Mouse (Mus musculus): ENCODE measurements at regions not wholly inside any gene's neighbourhood (a gene's known extent, or its start where the extent isn't known, plus 50 kb on each side); places are given as distances from the start of the nearest gene placed in this dataset.

DNA sequence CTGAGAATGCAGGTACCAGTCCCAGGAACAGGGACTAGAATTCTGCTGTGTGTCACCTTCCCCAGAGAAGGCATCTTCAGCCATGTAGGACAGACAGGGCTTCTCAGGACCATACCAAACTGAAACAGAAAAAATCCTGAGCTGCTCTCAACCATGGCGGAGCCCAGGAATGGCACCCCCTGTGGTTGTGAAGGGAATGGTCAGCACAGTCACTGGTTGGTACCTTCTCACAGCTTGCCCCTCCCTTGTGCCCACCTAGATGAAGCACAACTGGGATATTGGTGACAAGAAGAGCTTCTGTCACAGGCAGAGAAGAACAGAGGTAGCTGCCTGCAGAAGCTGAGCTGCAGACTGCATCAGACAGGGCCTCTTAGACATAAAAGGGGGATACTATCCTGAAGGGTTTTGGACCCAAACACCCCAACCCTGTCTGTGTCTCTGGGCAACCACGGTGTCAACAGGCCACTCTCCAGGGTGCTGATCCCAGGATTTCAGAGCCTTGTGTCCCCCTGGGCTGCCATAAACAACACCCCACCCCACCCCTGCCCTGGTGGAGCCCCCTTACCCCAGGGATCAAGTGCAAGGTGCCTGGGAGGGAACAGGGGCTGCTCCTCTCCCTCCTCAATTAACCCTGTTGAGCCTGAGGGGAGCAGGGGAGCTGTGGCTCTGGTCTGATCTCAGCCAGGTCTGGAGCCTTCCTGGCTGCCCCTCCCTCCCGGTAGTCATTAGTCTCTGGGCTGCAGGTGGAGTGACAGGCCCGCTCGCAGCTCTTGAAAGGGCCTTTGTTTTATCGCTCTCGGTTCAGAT is 275.7 kb downstream of the Rps24 start:
- Histone ChIP-seq H3K4me3 (ENCODE audit: insufficient read depth in 1 of 2, low read depth in 1 of 2, low read length in 2 of 2, poor library complexity in 1 of 2, severe bottlenecking in 1 of 2) (no peak overlapping the region), H3K4me1 (ENCODE audit: control insufficient read depth in 2 of 2, insufficient read depth in 2 of 2, low read length in 2 of 2, poor library complexity in 1 of 2) (no peaks in the 10 kb centered on the region; a peak in 1 of 4 replicates), H3K36me3 (ENCODE audit: control insufficient read depth, insufficient read depth, low read length, poor library complexity, severe bottlenecking) (no peaks in the 10 kb centered on the region), H3K27ac (ENCODE audit: insufficient read depth, low read depth, low read length, poor library complexity, severe bottlenecking) (no peak overlapping the region), H3K9ac (ENCODE audit: insufficient read depth, low read depth, low read length, poor library complexity, severe bottlenecking) (no peak overlapping the region), H3K9me3 (ENCODE audit: control insufficient read depth, insufficient read depth, low read depth, low read length) (no peaks in the 10 kb centered on the region)
- TF ChIP-seq HCFC1 (IDR thresholded peaks at IDR 0.05; ENCODE audit: borderline replicate concordance, insufficient read depth, low read length) (no peak), ZNF384 (IDR thresholded peaks at IDR 0.05; ENCODE audit: low read depth, low read length) (no peak), ZC3H11A (IDR thresholded peaks at IDR 0.05; ENCODE audit: borderline replicate concordance, low read depth, low read length) (no peak), MAFK (IDR thresholded peaks at IDR 0.05; ENCODE audit: insufficient read depth, low read depth, low read length) (no peak)
- in situ Hi-C loops (cut with MboI; ENCODE audit: low sequenced_read_pairs in 2 of 2, unreplicated experiment in 2 of 2) = no loop called here
- no peak for DNase-seq (ENCODE audit: low read depth, low spot score)

DNA sequence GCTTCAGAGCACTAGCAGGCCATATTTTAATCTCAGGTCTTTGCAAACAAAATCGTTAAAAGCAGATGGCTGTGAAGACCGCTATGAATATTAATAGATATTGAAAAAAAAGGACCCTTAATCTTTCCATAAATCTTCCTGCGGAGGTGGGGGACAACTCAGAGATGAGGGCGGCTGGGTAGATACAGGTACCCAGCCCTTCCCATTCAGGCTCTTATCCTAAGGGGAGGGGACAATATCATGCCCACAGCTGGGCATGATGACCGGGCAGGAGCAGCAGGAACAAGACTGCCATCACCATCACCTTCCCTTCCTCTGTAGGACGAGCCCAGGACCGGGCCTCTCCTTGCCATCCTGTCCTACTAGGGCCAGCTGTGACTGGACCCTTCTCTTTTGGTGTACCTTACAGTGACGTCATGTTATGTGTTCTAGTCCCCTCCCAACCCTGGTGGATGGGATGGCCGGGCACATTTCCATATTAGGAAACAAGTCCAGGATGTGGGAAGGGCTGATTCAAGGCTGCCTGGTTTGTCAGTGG is 276.4 kb downstream of the Rps24 start:
- no peak overlapping the region for H3K27ac ChIP-seq (ENCODE audit: insufficient read depth, low read depth, low read length, poor library complexity, severe bottlenecking)
- H3K4me3 ChIP-seq (ENCODE audit: insufficient read depth in 1 of 2, low read depth in 1 of 2, low read length in 2 of 2, poor library complexity in 1 of 2, severe bottlenecking in 1 of 2) = no peak overlapping the region
- no peaks in the 10 kb centered on the region for H3K36me3 ChIP-seq (ENCODE audit: control insufficient read depth, insufficient read depth, low read length, poor library complexity, severe bottlenecking)
- in situ Hi-C loops (cut with MboI; ENCODE audit: low sequenced_read_pairs in 2 of 2, unreplicated experiment in 2 of 2) = no loop called here
- TF ChIP-seq HCFC1 (IDR thresholded peaks at IDR 0.05; ENCODE audit: borderline replicate concordance, insufficient read depth, low read length) (no peak), MAFK (IDR thresholded peaks at IDR 0.05; ENCODE audit: insufficient read depth, low read depth, low read length) (no peak), CHD2 (IDR thresholded peaks at IDR 0.05; ENCODE audit: low read depth, low read length) (no peak), ZC3H11A (IDR thresholded peaks at IDR 0.05; ENCODE audit: borderline replicate concordance, low read depth, low read length) (no peak), ZNF384 (IDR thresholded peaks at IDR 0.05; ENCODE audit: low read depth, low read length) (no peak)
- no peaks in the 10 kb centered on the region; a peak in 1 of 4 replicates for H3K4me1 ChIP-seq (ENCODE audit: control insufficient read depth in 2 of 2, insufficient read depth in 2 of 2, low read length in 2 of 2, poor library complexity in 1 of 2)
- H3K9me3 ChIP-seq (ENCODE audit: control insufficient read depth, insufficient read depth, low read depth, low read length) = no peaks in the 10 kb centered on the region
- H3K9ac ChIP-seq (ENCODE audit: insufficient read depth, low read depth, low read length, poor library complexity, severe bottlenecking) = no peak overlapping the region
- DNase-seq (ENCODE audit: low read depth, low spot score) = no peak

DNA sequence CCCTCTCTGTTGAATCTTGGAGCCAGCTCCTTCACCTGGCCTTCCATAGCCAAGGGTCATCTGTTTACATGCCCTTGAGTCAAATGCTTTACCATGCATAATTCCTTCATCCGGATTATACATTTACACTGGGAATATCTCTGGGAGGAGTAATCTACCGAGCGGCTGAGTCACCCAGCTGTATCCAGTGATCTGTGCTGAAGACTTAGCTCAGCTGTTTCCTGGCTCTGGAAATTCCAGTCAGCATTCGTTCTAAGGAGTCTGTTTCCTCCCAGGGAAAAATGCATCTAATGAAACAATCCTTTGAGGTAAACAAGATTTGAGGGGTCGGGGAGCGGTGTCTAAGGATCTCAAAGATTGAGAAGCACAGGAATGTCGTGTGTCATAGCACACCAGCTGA is 276.9 kb downstream of the Rps24 start:
- Histone ChIP-seq H3K4me3 (ENCODE audit: insufficient read depth in 1 of 2, low read depth in 1 of 2, low read length in 2 of 2, poor library complexity in 1 of 2, severe bottlenecking in 1 of 2) (no peak overlapping the region), H3K36me3 (ENCODE audit: control insufficient read depth, insufficient read depth, low read length, poor library complexity, severe bottlenecking) (no peaks in the 10 kb centered on the region), H3K4me1 (ENCODE audit: control insufficient read depth in 2 of 2, insufficient read depth in 2 of 2, low read length in 2 of 2, poor library complexity in 1 of 2) (no peaks in the 10 kb centered on the region; a peak in 1 of 4 replicates), H3K9me3 (ENCODE audit: control insufficient read depth, insufficient read depth, low read depth, low read length) (no peaks in the 10 kb centered on the region), H3K9ac (ENCODE audit: insufficient read depth, low read depth, low read length, poor library complexity, severe bottlenecking) (no peak overlapping the region), H3K27ac (ENCODE audit: insufficient read depth, low read depth, low read length, poor library complexity, severe bottlenecking) (no peak overlapping the region)
- no peak for DNase-seq (ENCODE audit: low read depth, low spot score)
- TF ChIP-seq ZNF384 (IDR thresholded peaks at IDR 0.05; ENCODE audit: low read depth, low read length) (no peak), ZC3H11A (IDR thresholded peaks at IDR 0.05; ENCODE audit: borderline replicate concordance, low read depth, low read length) (no peak), CHD2 (IDR thresholded peaks at IDR 0.05; ENCODE audit: low read depth, low read length) (no peak)
- in situ Hi-C loops (cut with MboI; ENCODE audit: low sequenced_read_pairs in 2 of 2, unreplicated experiment in 2 of 2) = no loop called here

DNA sequence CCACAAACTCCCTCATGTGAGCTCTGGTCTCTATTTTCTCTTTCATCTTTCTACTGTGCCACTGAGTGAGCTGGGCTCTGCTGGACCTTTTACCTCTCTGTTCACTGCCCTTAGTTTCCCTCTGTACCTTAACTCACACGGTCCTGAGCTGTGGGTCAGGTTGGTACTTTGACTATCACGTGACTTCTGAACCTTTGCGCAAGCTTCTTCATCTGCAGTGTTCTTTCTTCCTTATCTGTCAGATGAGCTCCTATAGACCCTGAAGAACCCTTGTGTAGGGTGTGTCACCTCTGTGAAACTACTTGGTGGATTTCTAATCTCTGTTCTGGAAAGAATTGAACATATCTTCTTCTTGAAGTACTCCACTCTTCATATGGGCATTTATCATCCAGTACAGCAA is 279.3 kb downstream of the Rps24 start:
- DNase-seq (ENCODE audit: low read depth, low spot score) = no peak
- Histone ChIP-seq H3K36me3 (ENCODE audit: control insufficient read depth, insufficient read depth, low read length, poor library complexity, severe bottlenecking) (no peaks in the 10 kb centered on the region), H3K9me3 (ENCODE audit: control insufficient read depth, insufficient read depth, low read depth, low read length) (no peaks in the 10 kb centered on the region), H3K4me3 (ENCODE audit: insufficient read depth in 1 of 2, low read depth in 1 of 2, low read length in 2 of 2, poor library complexity in 1 of 2, severe bottlenecking in 1 of 2) (no peak overlapping the region), H3K27ac (ENCODE audit: insufficient read depth, low read depth, low read length, poor library complexity, severe bottlenecking) (no peak overlapping the region), H3K4me1 (ENCODE audit: control insufficient read depth in 2 of 2, insufficient read depth in 2 of 2, low read length in 2 of 2, poor library complexity in 1 of 2) (peaks cover 0 to 6% of the 10 kb centered on the region in 2 experiments; a peak in 2 of 4 replicates), H3K9ac (ENCODE audit: insufficient read depth, low read depth, low read length, poor library complexity, severe bottlenecking) (no peak overlapping the region)
- in situ Hi-C loops (cut with MboI; ENCODE audit: low sequenced_read_pairs in 2 of 2, unreplicated experiment in 2 of 2) = no loop called here
- TF ChIP-seq HCFC1 (IDR thresholded peaks at IDR 0.05; ENCODE audit: borderline replicate concordance, insufficient read depth, low read length) (no peak), MAFK (IDR thresholded peaks at IDR 0.05; ENCODE audit: insufficient read depth, low read depth, low read length) (no peak), CHD2 (IDR thresholded peaks at IDR 0.05; ENCODE audit: low read depth, low read length) (no peak), ZNF384 (IDR thresholded peaks at IDR 0.05; ENCODE audit: low read depth, low read length) (no peak), ZC3H11A (IDR thresholded peaks at IDR 0.05; ENCODE audit: borderline replicate concordance, low read depth, low read length) (no peak)
